Mouse (Mus musculus): Measurements from ENCODE around the gene Glis2.

Gene Glis2

DNA sequence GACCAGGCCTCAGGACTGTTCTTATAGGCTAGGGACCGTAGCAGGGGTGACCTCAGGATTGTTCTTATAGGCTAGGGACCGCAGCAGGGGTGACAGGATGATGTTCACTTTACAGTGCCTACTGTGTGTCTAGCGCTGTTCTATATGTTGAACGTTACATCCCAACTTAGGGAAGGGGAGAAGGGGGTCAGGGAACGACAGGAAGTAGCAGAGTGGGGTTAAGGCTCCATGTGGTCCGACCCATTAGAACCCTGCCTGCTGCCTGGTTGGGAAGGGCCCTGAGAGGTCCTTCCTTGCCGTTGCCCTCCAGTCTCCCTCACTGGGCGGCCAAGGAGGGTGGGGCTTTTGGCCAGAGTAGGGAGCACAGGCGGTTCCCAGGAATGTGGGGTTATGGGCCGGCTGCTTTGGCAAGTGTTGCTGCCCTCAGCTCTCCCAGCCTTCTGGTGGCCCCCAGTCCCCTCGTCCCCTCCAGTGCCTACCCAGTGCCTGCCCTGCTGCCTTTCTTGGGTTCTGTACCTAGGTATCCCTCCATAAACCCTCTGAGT, 9.9 kb downstream of the Glis2 start:
- no peak for DNase-seq (ENCODE audit: low read depth)

DNA sequence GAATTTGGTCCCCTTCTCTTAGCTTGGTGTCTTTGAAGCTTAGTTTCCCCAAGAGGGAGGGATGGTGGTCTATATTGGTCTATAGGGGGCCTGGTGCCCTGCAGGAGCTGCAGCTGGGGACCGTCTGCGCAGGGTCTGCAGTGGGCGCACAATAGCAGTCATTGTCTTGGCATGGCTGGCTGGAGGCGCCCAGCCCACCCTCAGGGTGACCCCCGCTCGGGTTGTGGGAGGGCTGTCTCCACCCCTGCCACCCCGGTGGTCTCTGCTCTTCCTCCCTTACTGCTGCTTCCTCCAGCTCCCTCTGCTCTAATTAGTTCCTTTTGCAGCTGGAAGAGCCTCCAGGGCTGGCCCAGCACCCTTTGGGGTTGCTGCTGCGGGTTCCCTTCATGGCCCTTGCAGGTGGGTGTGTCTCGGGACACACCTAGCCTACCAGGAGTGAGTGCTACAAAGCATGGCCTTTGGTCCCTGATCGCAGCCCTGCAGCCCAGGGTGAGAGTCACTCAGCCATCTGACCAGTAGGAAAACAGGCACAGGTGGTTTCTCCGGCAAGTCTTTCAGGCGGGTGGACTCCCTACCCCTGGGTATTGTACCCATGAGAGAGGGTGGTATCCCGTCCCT, 11.1 kb downstream of the Glis2 start:
- no peak for DNase-seq (ENCODE audit: low read depth)

DNA sequence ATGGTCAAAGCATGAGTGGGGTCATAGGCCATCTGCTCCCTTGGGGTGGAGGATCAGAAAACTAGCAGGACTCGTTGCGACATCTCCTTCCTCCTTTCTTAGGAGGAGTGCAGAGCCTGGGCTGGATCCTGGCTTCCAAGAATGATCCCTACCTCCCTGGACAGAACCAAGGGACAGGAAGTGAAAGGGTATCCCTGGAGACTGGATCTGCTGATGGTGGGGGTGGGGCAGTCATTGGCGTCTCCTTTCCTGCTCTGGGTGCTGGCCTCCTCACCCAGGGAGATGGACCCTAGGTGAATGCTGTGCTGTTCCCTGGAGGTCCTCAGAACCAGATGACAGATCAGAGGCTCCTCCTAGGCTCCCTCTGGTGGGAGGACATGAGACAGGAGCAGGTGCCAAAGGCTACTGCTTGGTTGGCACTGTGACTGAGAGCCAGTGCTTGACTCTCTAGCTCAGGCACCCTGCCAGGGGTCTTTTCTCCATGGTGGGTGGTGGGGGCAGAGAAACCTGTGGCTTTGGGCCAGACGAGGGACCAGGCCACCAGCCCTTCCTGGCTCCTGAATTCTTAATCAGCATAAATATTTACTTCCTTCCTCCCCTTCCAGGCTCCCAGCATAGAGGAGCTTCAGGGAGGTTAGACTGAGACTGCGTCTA, 12.0 kb downstream of the Glis2 start:
- no peak for DNase-seq (ENCODE audit: low read depth)

DNA sequence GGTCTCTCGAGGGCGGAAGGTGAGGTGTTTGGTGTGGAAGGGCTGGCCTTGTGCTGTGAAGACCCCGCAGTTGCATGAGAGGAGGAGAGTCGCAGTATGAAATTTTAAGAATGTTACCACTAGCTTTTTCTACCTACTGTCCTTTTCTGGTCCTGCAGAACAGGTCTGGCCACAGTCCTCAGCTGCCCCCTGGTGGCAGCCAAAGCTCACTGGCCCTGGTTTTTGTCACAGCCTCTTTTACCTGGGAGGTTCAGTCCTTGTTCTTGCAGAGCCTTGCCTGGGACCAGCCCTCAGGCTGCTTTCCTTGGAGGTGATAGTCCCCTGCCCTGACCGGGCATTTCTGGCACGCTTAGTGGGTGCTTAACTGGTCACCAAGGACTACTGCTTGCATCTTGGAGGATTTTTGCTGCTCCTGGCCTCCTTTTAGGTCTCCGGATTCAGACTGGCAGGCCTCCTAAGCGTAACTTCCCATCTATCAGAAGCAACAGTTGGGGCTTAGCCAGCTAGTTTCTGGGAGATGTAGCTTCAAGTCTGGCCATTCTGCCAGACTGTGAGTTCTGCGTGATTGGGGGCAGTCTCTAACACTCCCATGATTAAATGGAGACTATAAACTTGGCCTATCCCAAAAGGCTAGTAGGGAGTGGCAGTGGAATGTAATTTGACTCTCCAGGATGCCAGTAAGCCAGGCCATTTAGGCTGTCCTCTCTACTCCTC, 13.5 kb downstream of the Glis2 start:
- peak; percentile 91 for DNase-seq (ENCODE audit: low read depth)

DNA sequence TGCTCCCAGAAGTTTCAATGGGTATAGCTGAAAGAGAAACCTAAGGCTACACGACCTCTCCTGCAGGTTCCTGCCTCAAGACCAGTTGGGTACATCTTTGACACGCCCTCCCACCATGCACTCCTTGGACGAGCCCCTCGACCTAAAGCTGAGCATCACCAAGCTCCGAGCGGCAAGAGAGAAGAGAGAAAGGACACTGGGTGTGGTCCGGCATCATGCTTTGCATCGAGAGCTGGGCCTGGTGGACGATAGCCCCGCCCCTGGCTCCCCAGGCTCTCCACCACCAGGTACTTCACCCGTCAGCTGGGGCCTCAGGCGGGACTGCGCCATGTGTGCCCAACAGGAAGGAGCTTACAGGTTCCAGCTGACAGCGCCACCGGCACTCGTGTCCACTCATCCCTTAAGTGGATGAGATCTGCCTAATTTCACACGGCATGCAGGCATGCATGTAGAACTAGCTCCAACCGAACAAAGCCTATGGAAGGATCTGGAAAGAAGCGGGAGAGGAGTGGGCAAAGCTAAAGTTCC, 14.1 kb downstream of the Glis2 start:
- DNase-seq (ENCODE audit: low read depth): no peak

DNA sequence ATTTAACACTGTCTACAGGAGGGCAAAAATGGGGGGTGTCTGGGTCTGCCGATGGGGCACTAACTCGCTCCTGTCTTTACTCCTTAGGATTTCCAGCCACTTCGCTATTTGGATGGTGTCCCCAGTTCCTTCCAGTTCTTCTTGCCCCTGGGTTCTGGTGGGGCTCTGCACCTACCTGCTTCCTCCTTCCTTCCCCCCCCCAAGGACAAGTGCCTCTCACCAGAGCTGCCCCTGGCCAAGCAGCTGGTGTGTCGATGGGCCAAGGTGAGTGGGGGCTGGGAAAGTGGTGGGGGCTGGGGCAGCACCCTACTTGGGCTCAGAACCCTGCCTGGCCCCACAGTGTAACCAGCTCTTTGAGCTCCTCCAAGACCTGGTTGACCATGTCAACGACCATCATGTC, 16.7 kb downstream of the Glis2 start:
- no peak for DNase-seq (ENCODE audit: low read depth)

DNA sequence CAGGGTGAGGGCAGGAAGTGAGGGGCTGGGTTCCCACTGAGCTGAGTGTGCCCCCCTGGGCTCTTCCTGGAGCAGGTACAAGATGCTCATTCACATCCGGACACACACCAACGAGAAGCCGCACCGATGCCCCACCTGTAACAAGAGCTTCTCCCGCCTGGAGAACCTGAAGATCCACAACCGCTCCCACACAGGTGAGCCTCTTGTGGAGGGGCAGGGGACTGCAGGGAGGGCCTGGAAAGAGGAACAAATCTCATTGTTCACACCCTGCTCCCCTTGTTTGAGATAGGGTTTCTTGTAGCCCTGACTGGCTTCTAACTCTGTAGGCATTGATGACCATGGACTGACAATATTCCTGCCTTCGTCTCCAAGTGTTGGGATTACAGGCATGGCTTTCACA, 17.2 kb downstream of the Glis2 start:
- no peak for DNase-seq (ENCODE audit: low read depth)

DNA sequence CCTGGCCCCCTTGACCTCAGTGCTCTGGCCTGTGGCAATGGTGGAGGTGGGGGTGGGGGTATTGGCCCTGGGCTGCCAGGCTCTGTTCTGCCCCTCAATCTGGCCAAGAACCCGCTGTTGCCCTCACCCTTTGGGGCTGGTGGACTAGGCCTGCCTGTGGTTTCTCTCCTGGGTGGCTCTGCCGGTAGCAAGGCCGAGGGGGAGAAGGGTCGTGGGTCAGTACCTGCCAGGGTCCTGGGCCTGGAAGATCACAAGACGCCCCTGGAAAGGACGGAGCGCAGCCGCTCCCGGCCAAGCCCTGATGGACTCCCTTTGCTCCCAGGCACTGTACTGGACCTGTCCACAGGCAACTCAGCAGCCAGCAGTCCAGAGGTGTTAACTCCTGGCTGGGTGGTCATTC, 19.2 kb downstream of the Glis2 start:
- DNase-seq (ENCODE audit: low read depth): no peak

DNA sequence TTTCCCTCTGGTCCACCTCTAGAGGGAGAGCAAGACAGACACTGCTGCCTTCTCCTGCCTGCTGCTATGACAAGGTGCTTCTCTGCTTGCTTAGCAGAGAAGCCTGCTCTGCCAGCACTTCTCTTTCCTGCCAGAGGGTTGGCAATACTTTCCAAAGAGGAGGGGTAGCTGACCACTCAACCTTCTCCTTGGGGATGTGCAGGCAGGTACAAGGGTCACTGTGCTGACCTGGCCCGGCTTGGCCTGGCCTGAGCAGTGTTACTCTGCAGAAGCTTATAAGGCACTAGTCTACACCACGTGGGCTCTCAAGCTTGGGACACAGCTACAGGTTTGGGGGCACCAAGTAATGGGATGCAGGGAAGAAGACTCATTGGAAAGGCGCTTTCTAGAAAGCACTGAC, 20.1 kb downstream of the Glis2 start:
- DNase-seq (ENCODE audit: low read depth): no peak

DNA sequence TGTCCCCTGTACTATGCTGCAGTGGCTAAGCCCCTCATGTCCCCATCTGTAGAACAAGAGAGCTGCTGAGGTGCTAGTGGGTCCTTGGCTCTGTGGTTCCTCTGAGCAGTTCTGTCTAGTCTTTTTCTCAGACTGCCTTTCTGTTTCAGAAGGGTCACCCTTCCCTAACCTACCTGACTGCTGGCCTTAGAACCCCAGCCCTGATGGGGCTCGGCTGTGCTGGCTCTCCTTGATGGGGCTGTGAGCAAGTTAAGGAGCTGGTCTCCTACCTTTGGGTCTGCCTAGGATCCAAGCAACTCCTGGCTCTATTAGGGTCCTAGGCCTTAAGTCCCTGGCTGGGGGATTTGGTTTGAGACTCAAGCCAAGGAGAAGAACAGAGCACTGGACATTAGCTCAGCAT, 20.8 kb downstream of the Glis2 start:
- DNase-seq (ENCODE audit: low read depth): no peak

DNA sequence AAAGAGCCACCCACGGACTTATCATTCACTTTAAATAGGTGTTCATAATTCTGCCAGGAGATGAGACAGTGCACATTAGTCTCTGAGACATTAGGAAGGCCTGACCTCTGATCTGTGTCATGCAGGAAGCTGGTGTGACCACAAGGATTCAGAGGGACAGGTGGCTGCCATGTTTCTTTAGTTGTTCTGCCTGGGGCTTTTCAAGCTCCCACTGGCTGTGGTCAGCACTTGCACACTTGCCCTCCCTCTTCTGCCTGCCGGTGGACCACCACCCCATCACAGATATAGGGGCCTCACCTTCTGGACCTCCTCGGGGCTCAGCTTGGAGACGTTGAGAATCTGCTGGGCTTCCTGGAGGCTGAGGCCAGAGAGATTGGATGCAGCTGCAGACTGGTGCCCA, 22.3 kb downstream of the Glis2 start:
- no peak for DNase-seq (ENCODE audit: low read depth)

DNA sequence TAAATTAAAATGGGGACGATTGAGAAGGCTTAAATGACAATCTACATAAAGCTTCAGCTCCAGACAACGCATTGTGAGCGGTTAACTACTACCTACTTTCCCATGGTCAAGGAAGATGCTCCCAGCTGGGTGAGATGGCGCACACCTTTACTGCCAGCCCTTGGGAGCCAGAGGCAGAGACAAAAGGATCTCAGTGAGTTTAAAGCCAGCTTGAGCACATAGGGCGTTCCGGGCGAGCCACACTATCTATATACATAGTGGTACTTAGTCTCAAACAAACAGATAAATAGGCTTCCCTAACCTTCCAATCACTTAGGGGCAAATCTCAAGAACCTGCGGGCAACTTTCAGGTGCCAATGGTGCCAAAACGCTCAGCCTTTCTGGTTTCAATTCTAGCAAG, 29.6 kb downstream of the Glis2 start:
- no peak for DNase-seq (ENCODE audit: low read depth)

DNA sequence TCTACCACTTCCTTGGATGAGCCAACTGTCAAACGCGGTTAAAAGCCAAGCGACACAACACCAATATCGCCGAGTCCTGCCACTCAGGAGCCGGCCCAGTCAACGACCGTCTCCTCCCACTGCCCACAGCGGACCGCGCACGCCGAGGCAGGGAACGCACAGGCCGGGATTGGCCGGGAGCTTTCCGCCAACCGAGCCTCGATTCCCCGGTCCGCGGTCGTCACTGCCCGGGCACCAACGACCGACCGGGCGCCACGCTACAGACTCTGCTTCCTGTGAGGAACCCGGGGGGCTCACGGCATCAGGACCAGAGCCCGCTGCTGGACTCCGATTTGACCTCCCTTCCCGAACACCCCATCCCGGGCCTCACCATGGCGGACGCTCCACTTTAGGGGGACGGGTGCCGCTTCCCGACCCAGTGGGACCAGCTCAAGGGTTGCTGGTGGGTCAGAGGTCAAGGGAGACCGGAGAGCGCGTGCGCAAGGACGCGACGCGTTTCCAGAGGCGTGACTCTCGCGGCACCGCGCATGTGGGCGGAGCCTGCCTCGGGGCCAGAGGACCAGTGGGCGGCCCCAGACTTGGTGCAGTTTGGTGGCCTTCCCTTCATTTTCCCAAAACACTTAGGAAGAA, 30.1 kb downstream of the Glis2 start, which contains the start of gene Pam16:
TSS of gene Pam16 (minus strand) at position 508 of the 630 bp plus-strand sequence.
- peak; percentile 91 for DNase-seq (ENCODE audit: low read depth)

DNA sequence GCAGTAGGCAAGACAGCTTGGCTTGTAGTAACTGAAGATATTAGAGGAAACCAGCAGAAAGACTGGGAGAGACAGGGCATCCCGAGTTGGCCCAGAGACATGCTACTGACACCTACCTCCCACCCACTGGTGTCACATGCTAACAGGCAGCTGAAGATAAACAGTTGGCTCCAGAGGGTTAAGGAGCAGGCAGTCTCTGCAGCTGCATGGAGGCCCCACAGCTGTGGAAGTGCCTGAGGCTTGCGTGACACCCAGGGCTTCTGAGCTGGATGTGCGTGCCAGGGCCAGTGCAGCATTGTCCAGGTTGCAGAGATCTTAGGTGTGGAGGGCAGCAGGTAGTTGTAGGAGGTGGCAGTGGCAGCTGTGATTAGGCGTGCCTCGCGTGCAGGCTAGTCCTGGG, 32.6 kb downstream of the Glis2 start:
- no peak for DNase-seq (ENCODE audit: low read depth)

DNA sequence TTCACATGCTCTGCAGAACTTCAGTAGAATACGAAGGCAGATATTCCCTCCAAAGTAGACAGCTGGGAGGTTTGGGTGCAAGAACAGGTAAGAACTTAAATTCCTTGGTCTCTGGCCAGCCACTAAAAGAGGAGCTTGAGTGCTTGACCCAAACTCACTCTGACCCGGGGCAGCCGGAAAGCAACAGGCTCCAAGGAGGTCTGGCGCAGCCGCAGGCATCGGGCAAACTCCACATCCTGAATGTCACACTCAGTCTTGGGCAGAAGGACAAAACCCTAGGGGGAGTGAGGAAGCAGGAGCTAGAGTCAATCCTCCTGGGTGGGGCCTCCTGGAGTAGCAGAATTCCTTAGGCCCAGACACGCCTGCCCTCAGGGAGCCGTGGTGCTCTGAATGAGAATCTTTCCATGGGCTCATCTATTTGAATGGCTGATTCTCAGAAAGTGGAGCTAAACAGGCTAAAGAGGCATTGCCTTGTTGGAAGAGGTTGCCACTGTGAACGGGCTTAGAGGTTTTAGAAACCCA, 34.4 kb downstream of the Glis2 start:
- no peak for DNase-seq (ENCODE audit: low read depth)

DNA sequence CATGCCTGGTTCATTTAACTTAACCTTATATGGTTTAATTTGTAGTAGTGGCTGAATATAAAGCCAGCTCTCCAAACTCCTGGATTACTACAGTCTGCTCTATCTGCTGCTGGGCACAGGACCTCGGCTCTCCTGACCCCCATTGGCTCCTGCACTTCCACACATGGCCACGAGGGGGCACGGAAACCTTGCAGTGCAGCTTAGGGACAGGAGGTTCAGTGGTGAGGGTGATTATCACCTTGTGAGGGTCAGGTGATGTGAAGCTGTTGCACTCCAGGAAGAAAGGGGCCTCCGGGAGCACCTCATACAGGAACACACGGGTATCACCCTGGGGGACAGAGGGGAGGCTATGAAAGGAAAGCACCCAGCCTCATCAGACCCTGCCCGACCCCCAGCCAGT, 35.4 kb downstream of the Glis2 start:
- peak; percentile 86 for DNase-seq (ENCODE audit: low read depth)

DNA sequence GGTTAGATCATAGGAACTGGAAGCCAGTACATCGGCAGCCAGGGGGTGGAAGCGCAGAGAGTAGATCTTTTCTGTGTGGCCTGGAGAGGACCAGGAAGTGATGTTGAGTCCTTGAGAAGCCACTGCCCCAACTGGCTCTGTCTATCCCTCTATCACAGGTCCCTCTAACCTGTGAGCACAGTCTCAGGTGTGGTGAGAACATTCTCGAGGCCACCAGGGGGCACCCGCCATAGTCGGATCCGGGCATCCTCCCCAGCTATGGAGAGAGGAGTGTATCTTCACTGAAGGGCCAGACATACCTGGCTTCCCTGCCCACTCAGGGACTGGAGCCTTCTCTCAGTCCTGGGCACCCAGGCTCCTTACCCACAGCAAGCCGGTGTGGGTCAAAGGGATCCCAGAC, 37.5 kb downstream of the Glis2 start:
- no peak for DNase-seq (ENCODE audit: low read depth)

DNA sequence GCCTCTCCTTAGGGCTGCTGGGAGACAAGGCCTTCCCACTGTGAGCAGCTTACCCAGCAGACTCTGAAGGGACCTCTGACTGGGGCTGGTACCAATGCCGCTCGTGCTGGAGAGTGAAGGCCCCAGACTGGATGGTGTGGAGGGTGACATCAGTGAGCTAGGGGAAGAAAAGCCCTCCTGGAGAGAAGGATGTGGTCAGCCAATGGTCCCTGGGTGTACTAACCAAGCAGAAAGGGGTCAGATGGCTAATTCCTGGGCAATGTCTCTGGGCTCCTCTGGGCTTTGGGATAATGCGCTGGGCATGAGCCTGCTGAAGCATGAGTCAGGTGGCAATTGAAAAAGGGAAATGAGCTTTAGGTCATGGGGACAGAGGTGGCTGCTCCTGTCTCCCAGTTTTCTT, 39.1 kb downstream of the Glis2 start:
- DNase-seq (ENCODE audit: low read depth): no peak

DNA sequence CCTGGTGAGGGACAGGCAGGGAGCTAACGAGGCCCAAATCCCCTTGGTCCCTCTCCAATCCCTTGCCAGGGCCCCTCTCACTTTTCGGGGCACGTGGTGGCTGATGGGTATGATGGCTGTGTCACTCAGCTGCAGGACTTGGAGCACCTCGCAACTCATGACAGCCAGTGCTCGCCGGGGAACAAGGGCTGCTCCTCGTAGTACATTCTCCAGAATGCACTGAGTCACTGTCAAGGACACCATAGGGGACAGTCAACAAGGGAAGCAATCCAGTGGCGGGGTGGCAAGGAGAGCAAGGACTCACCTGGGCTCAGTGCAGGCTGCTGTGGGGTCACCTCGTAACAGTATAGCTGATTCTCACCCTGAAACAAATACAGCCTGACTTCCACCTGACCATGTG, 40.2 kb downstream of the Glis2 start:
- no peak for DNase-seq (ENCODE audit: low read depth)

DNA sequence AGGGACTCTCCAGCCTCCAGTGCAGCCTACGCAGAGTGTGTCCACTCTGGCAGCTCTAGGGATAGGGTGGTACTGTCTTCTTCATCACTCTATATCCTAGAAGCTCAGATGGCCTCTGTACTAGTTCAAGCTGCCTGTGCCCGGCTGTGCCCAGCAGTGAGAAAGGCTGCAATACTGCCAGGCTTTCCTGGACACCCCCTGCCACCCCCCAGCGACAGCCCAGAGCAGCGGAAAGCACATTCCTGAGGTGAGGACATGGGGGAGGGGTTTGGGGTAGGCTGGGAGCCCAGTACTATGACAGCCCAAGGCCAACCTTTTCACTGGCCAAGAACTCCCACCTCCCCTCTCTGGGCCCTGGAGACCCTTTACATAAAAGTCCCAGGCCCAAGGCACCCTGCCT, 41.2 kb downstream of the Glis2 start:
- DNase-seq (ENCODE audit: low read depth): no peak

DNA sequence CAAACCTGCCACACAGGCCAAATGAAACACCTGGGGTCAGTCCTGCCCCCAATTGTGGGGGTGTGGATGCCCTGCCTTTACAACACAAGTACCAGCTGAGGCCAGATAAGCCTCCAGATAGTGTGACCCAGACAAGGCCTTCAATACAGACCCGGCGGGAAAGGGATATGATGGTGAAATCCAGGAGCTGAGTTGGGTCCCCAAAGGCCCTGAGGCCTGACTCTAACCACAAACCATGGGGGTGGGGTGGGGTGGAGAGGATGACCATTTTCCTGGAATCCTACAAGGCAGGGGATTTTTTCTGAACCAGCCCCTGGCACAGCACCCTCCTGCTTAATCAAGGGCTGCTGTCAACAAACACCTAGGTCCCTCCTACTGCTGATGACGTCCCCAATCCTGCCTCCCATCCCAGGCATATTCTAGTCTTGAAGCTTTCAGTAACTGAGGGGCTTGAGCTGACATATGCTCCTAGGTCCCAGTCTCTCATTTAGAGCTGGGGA, 44.4 kb downstream of the Glis2 start:
- DNase-seq (ENCODE audit: low read depth): no peak

DNA sequence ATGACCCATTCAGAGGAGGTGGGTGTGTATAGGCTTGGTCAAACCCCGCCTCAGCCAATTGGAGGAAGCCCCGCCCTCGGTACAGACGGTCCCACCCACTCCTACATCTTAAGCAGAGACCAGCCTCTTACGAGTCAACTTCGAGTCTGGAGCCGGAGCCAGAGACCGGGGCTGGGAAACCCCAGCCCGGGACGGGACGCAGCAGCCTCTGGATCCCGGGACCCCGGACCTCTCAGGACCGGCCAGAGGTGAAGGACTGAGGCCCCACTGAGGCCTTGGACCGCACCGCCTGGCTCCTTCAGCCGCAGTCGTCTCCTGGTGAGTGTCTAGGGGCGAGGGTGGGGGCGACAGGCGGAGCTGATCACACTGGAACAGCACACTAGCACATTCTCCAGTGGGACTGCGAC, 45.3 kb downstream of the Glis2 start, which contains the start of the genes Vasn and Dnaja3:
TSS of gene Vasn (plus strand) at position 111 of the 407 bp plus-strand sequence.
TSS of gene Dnaja3 (plus strand) at position 159 of the 407 bp plus-strand sequence.
- DNase-seq (ENCODE audit: low read depth): no peak
